Mouse (Mus musculus): Measurements from ENCODE around the gene Psmb6. TPM values are rescaled to one million over a fixed set of nuclear protein-coding genes. Genes with fewer than 3 reads are reported as not detected.

Gene Psmb6
- 202 and 264 TPM in 2 replicates for polyA plus RNA-seq (2012; rRNA removed)

DNA sequence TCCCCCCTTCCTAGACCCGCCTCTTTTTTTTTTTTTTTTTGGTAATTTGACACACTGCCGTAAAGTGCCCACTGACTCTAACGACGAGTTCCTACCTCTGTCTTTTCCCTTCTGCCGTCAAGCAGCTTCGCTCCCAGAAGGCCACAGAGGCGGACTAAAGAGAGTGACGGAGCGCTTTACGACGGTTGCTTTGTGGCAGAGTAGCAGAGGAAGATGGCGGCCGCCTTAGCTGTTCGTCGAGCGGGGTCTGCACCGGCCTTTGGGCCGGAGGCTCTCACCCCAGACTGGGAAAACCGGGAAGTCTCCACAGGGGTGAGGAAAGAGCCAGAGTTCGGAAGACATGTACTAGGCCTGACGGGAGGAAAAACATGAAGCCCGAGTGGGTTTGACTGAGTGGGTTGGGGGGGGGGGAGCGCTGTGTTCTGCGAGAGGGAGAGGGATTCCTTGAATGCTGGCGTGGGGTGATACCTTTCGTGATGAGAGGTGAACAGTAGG lies at the start of gene Psmb6:
Gene Psmb6 (plus strand): TSS at position 184 of the 495 bp plus-strand sequence.
- peak within 1 kb of the TSS; percentile 92 for H3K4me3 ChIP-seq (replicated peaks; ENCODE audit: extremely low read depth, low read depth, low read length)
- under 1% methylated on average over 25 of the region's 26 CpGs for WGBS
- DNase-seq, result peak; percentile 85
- no peak for TF ChIP-seq CTCF (IDR thresholded peaks at IDR 0.05; ENCODE audit: insufficient read depth, low read length)
- TF ChIP-seq POLR2A (IDR thresholded peaks at IDR 0.05; ENCODE audit: borderline replicate concordance, extremely low read depth, low read depth, low read length), result peak; percentile 85
- H3K4me1 ChIP-seq (ENCODE audit: control insufficient read depth, insufficient read depth, low read length), result peaks cover 2% of the 10 kb centered on the region; the same call in 1 of the 2 replicates

DNA sequence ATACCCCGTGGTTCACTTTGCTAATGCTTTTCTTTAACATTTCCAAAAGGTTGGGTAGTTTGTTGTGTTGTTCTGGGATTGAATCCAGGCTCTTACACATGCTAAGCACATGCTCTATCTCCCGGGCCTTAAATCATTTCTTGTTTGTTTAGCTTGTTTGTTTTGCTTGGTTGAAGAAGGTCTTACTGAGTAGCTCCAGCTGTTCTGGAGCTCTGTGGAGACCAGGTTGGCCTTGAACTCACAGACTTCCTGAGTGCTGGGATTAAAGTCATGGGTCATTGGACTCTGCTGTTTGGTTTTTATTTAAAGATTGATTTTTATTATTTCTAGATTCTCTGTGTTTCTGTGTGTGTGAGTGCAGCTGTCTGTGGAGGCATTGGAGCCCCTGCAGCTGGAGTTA lies 39.7 kb upstream of the Psmb6 start:
- WGBS, result 36% methylated on average over 2 of the region's 2 CpGs
- TF ChIP-seq POLR2A (IDR thresholded peaks at IDR 0.05; ENCODE audit: borderline replicate concordance, extremely low read depth, low read depth, low read length) (no peak), CTCF (IDR thresholded peaks at IDR 0.05; ENCODE audit: insufficient read depth, low read length) (no peak)
- no peak overlapping the region for H3K4me3 ChIP-seq (replicated peaks; ENCODE audit: extremely low read depth, low read depth, low read length)
- H3K4me1 ChIP-seq (ENCODE audit: control insufficient read depth, insufficient read depth, low read length), result no peaks in the 10 kb centered on the region
- no peak for DNase-seq

DNA sequence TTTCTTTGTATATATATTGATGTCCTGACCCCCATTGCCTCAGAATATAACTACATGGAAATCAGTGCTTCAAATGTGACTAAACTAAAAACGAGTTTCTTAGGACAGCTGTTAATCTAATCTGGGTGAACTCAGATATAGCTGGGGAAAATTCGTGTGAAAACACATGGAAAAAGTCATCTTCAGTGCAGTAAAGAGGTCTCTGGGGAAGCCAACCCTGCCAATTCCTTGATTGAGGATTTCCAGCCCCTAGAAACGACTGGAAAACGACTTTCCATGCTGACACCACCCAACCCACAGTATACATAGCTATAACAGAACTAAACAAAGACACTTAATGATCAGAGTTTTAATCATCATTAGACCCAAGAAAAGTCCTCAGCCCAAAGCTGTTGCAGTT lies 37.4 kb upstream of the Psmb6 start:
- no peak for DNase-seq
- no peak overlapping the region for H3K4me3 ChIP-seq (replicated peaks; ENCODE audit: extremely low read depth, low read depth, low read length)
- TF ChIP-seq POLR2A (IDR thresholded peaks at IDR 0.05; ENCODE audit: borderline replicate concordance, extremely low read depth, low read depth, low read length) (no peak), CTCF (IDR thresholded peaks at IDR 0.05; ENCODE audit: insufficient read depth, low read length) (no peak)
- WGBS, result 41% methylated on average over 4 of the region's 4 CpGs
- no peaks in the 10 kb centered on the region for H3K4me1 ChIP-seq (ENCODE audit: control insufficient read depth, insufficient read depth, low read length)

DNA sequence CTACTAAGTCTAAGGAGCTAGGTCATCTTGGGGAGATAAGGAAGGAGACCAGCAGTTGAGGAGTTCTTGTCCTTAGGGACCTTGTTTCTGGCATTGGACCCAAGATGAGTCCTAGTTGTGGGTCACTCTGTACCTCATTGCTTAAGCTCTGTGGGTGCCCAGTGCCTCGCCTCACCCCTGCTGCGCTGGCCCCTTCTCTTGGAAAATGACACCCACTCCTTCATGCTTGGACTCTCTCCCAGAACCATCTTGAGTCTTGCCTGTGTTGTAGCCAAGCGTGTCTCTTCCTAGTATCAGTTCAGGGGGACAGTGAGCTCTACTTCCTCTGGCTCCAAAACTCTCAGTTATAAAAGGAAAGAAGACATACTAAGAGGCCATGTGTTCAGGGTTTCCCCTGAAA lies 36.0 kb upstream of the Psmb6 start:
- no peaks in the 10 kb centered on the region for H3K4me1 ChIP-seq (ENCODE audit: control insufficient read depth, insufficient read depth, low read length)
- no peak for DNase-seq
- no peak overlapping the region for H3K4me3 ChIP-seq (replicated peaks; ENCODE audit: extremely low read depth, low read depth, low read length)
- TF ChIP-seq CTCF (IDR thresholded peaks at IDR 0.05; ENCODE audit: insufficient read depth, low read length), result no peak
- TF ChIP-seq POLR2A (IDR thresholded peaks at IDR 0.05; ENCODE audit: borderline replicate concordance, extremely low read depth, low read depth, low read length), result no peak
- 70% methylated on average over 3 of the region's 3 CpGs for WGBS

DNA sequence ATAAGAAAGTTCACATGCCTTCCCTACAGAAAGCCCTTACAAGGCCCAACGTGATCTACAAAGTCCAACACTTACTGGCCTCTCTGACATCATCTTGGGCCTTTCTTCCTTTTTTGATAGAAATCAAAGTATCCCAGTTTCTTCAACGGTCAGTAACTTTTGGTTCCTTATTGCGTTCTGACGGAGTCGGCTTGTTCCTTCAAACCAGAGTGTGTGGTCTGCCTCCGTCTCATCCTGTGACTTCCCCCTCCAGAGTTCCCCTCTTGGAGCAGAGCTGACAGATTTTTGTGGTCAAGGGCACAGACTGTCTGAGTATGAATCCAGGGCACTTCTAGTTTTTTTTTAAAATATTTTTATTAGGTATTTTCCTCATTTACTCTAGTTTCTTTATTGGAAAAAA lies 35.5 kb upstream of the Psmb6 start:
- WGBS, result 67% methylated on average over 6 of the region's 6 CpGs
- TF ChIP-seq POLR2A (IDR thresholded peaks at IDR 0.05; ENCODE audit: borderline replicate concordance, extremely low read depth, low read depth, low read length) (no peak), CTCF (IDR thresholded peaks at IDR 0.05; ENCODE audit: insufficient read depth, low read length) (no peak)
- H3K4me3 ChIP-seq (replicated peaks; ENCODE audit: extremely low read depth, low read depth, low read length), result no peak overlapping the region
- H3K4me1 ChIP-seq (ENCODE audit: control insufficient read depth, insufficient read depth, low read length), result no peaks in the 10 kb centered on the region
- no peak for DNase-seq

DNA sequence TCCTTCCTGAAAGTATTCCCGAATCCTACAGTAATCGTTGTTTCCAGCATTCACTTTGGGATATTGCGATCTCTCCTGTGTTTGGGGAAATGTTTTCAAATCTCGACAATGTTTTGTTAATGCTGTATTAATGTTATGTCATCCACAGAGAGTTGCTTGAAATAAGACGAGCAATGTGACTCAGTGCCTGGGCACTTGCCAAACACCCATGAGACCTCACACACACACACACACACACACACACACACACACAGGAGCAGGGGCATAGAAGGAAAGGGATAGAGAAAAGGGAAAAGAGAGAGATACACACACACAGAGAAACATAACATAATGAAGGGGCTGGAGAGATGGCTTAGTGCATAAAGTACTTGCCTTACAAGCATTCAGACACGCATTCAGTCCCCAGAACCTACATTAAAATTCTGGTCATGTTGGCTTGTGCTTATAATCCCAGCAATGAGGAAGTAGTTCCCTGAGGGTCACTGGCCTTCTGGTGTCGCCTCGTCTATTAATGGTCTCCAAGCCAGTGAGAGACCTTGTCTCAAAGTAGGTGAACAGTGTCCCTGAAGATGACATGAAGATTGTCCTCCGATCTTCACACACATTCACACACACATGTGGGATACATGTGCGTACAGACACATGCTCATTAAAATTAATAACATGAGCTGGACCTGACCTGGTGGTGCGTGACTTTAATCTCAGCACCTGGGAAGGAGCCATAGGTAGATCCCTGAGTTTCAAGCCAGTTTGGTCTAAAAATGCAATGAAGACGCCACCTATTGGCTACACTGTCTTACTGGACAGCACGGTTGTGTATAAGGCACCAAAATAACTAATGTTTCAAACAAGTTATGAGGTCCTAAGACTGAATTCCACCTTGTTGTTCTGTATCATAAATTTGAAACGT lies 25.3 kb upstream of the Psmb6 start:
- 57% methylated on average over 14 of the region's 14 CpGs for WGBS
- no peak overlapping the region for H3K4me3 ChIP-seq (replicated peaks; ENCODE audit: extremely low read depth, low read depth, low read length)
- no peak for DNase-seq
- no peaks in the 10 kb centered on the region for H3K4me1 ChIP-seq (ENCODE audit: control insufficient read depth, insufficient read depth, low read length)
- peak; percentile 12; the same call in 1 of the 2 replicates for TF ChIP-seq CTCF (IDR thresholded peaks at IDR 0.05; ENCODE audit: insufficient read depth, low read length)
- no peak for TF ChIP-seq POLR2A (IDR thresholded peaks at IDR 0.05; ENCODE audit: borderline replicate concordance, extremely low read depth, low read depth, low read length)

DNA sequence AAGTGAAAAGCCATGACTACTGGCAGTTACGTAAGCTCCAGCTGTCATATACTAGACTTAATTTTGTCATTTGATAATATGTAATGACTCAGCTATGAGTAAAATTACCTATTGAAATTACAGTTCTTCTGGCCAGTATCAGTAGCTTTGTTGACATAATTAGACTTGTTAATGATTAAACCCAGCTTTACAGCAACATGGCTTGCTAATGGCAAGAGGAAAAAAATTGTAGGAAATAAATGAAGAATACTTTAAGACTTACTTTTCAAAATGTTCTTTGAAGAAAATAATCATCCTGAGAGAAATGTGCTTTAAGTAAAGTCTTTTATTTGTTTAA lies 24.7 kb upstream of the Psmb6 start:
- no peak for DNase-seq
- WGBS, result 75% methylated on average over 1 of the region's 1 CpGs
- H3K4me1 ChIP-seq (ENCODE audit: control insufficient read depth, insufficient read depth, low read length), result no peaks in the 10 kb centered on the region
- no peak for TF ChIP-seq CTCF (IDR thresholded peaks at IDR 0.05; ENCODE audit: insufficient read depth, low read length)
- no peak for TF ChIP-seq POLR2A (IDR thresholded peaks at IDR 0.05; ENCODE audit: borderline replicate concordance, extremely low read depth, low read depth, low read length)
- no peak overlapping the region for H3K4me3 ChIP-seq (replicated peaks; ENCODE audit: extremely low read depth, low read depth, low read length)

DNA sequence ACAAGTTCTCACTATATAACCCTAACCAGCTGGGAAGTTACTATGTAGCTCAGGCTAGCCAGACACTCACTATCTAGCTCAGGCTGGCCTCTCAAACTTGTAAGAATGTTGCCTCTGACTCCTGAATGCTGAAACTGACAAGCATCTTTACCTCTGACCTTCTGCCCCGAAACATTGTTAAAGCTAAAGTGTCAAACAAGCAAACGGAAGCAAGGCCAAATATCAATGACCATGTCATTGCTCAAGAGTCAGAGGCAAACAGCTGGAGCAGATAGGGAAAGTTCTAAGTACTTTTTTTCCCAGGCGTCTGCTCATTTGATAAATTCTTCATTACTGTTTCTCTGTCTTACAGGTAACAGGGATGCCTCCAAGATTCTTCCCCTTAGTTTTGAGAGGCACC lies 23.1 kb upstream of the Psmb6 start:
- DNase-seq, result no peak
- Histone ChIP-seq H3K4me3 (replicated peaks; ENCODE audit: extremely low read depth, low read depth, low read length) (no peak overlapping the region), H3K4me1 (ENCODE audit: control insufficient read depth, insufficient read depth, low read length) (peaks cover 2% of the 10 kb centered on the region; the same call in 1 of the 2 replicates)
- TF ChIP-seq POLR2A (IDR thresholded peaks at IDR 0.05; ENCODE audit: borderline replicate concordance, extremely low read depth, low read depth, low read length) (no peak), CTCF (IDR thresholded peaks at IDR 0.05; ENCODE audit: insufficient read depth, low read length) (no peak)
- 44% methylated on average over 3 of the region's 3 CpGs for WGBS

DNA sequence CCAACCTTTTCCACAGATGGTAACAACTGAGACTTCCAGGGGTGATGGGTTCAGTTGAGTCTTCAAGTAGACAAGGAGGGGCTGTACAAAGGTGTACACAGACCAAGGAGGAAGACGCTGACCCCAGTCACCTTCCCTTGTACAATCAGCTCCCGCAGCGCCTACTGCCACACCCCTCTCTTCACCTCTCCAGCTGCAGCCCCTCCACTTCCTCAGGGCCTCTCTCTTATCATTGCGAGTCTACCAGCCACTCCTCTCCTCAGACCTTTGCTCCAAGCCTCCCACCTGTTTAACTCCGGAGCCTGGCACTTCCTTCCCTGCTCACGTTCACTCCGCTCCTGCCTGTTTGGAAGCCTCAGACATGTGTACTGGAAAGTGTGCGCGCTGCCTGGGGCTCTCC lies 20.2 kb upstream of the Psmb6 start, which contains the start of gene Tm4sf5:
Gene Tm4sf5 (plus strand): TSS at position 275 of the 400 bp plus-strand sequence.
- Histone ChIP-seq H3K4me3 (replicated peaks; ENCODE audit: extremely low read depth, low read depth, low read length) (no peak within 1 kb of the TSS), H3K4me1 (ENCODE audit: control insufficient read depth, insufficient read depth, low read length) (peaks cover 2% of the 10 kb centered on the region; the same call in 1 of the 2 replicates)
- DNase-seq, result no peak
- TF ChIP-seq CTCF (IDR thresholded peaks at IDR 0.05; ENCODE audit: insufficient read depth, low read length) (no peak), POLR2A (IDR thresholded peaks at IDR 0.05; ENCODE audit: borderline replicate concordance, extremely low read depth, low read depth, low read length) (no peak)
- 46% methylated on average over 9 of the region's 9 CpGs for WGBS

DNA sequence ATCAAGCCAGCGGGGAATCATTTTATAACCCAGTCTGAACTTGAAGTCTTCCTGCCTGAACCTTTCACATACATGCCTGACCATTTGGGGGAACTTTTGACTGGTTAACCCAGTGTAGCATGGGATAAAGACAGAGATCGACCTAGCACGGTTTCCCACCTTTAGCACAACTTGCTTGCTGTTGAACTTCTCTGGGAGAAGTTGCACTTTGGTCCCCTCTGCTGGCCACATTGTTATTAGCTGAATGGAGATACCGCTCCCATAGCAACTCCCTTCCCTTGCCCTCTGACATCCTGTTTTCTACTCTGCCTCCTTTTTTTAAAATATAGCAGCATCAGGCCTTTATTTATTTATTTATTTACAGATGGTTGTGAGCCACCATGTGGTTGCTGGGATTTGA lies 18.8 kb upstream of the Psmb6 start:
- 14% methylated on average over 4 of the region's 4 CpGs for WGBS
- H3K4me3 ChIP-seq (replicated peaks; ENCODE audit: extremely low read depth, low read depth, low read length), result no peak overlapping the region
- peaks cover 2% of the 10 kb centered on the region; the same call in 1 of the 2 replicates for H3K4me1 ChIP-seq (ENCODE audit: control insufficient read depth, insufficient read depth, low read length)
- TF ChIP-seq POLR2A (IDR thresholded peaks at IDR 0.05; ENCODE audit: borderline replicate concordance, extremely low read depth, low read depth, low read length), result no peak
- TF ChIP-seq CTCF (IDR thresholded peaks at IDR 0.05; ENCODE audit: insufficient read depth, low read length), result peak; percentile 59
- peak; percentile 64 for DNase-seq
